Mouse (Mus musculus) hindbrain, embryonic 15.5 days (tissue): ENCODE results near the gene Carmil2. TPM values are rescaled to one million over a fixed set of nuclear protein-coding genes. Genes with fewer than 3 reads are reported as not detected.

ENCODE experiments used
- ATAC-seq: fragments of 200-750 bp; cut with Nextera tagmentation; 2 replicates; pipeline ENCODE4 v1.8.0; 2017; ENCODE audit warnings: low read depth, moderate number of reproducible peaks, moderate TSS enrichment; ENCODE audit not compliant: low FRiP score
- H3K27ac ChIP-seq: fragments of 300-500 bp; sonication (generic); replicated peaks from 2 replicates; pipeline ENCODE4 v1.5.1; 2015; ENCODE audit warnings: mild to moderate bottlenecking, inconsistent platforms
- H3K27me3 ChIP-seq: fragments of 300-500 bp; sonication (generic); 2 replicates; pipeline ENCODE4 v1.6.1; 2015; ENCODE audit warnings: control low read depth, inconsistent platforms
- H3K36me3 ChIP-seq: fragments of 300-500 bp; sonication (generic); 2 replicates; pipeline ENCODE4 v1.6.1; 2015; ENCODE audit warnings: control low read depth, inconsistent platforms
- H3K4me1 ChIP-seq: fragments of 300-500 bp; sonication (generic); replicated peaks from 2 replicates; pipeline ENCODE4 v1.6.1; 2015; ENCODE audit warnings: control low read depth, inconsistent platforms
- H3K4me2 ChIP-seq: fragments of 300-500 bp; sonication (generic); 2 replicates; pipeline ENCODE4 v1.6.1; 2015; ENCODE audit warnings: moderate library complexity, mild to moderate bottlenecking, inconsistent platforms
- H3K4me3 ChIP-seq: fragments of 300-500 bp; sonication (generic); 2 replicates; pipeline ENCODE4 v1.5.1; 2015; ENCODE audit warnings: mild to moderate bottlenecking, inconsistent platforms
- H3K9ac ChIP-seq: fragments of 300-500 bp; sonication (generic); 2 replicates; pipeline ENCODE4 v1.6.1; 2015; ENCODE audit warnings: inconsistent platforms
- H3K9me3 ChIP-seq: fragments of 300-500 bp; sonication (generic); 2 replicates; pipeline ENCODE4 v1.6.1; 2016; ENCODE audit warnings: control low read depth, inconsistent platforms
- WGBS: fragments of 180-500 bp; shearing (Covaris S2); methylation state at CpG from one replicate; pipeline ENCODE4 v1.1.7; 2015; 5-methylcytosine and 5-hydroxymethylcytosine counted together
- polyA plus RNA-seq: library from polyadenylated mRNA; unstranded; fragments of >200 nt; fragmentation: Nextera tagmentation; extraction: Ambion mirVana; gene quantifications from 2 replicates; pipeline ENCODE4 v1.2.1, GENCODE M21; 2015

The Carmil2 gene
- polyA plus RNA-seq, 1 experiment from 2014 or later: 28.7 TPM

DNA sequence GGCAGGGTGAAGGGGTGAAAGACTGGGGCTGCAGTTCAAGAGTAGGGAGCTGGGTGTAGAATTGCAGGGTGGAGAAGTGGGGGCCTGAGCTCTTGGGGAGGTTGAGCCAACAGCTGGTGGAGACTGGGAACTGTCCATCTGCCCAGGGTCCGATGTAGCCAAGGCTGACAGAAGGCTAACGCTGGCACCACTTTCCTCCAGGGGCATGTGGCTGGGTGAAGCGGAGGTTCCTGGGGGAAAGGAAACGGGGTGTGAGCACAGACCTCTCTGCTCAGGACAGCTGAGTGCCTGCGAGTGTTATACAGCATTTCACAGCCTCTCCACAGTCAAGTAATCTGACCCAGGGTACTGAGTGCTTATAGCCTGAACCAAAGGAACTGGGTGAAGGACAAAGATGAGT, 12.7 kb downstream of the Carmil2 start:
- H3K4me3 ChIP-seq: no peak overlapping the region
- no peaks in the 10 kb centered on the region for H3K27me3 ChIP-seq
- H3K4me2 ChIP-seq: no peak overlapping the region
- H3K4me1 ChIP-seq: peaks cover 51% of the 10 kb centered on the region
- no peak overlapping the region for H3K9ac ChIP-seq
- WGBS: 92% methylated on average over 5 of the region's 5 CpGs
- ATAC-seq: no peak
- no peaks in the 10 kb centered on the region for H3K9me3 ChIP-seq
- H3K27ac ChIP-seq: no peak overlapping the region
- H3K36me3 ChIP-seq: peaks cover 41% of the 10 kb centered on the region

DNA sequence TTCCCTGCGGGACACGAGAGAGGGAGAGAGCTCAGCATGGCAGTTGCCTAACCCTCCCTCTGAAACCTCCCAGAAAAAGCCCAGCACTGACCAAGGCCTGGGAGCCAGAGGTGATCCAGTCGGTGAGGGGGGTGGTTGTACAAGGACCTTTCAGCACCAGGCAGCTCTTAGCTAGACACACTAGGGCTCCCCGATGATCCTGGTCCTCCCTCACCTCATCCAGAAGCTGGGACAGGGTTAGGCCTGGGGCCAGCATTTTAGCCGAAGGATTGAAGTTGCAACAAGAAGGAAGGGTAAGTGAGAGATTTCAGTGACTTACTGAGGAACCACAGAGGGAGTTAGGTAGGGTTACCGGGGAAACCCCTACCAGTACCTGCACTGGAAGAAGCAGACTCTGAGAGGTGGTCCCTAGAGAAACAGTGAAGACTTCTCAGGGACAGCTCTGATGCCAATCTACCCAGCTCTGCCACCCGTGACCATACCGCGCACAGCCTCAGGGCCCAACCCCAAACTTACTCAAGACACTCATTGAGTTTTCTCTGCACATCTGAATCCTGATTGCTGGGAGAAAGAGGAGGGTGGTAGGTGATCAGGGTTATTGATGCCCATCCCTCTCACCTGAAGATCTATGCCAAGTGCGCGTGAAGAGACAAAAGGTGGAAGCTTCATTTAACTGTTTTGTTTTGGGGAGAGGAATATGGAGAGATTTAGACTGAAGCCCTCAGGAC, 13.6 kb downstream of the Carmil2 start:
- peak overlapping the region; percentile 70; the same call in 1 of the 2 replicates for H3K9ac ChIP-seq

DNA sequence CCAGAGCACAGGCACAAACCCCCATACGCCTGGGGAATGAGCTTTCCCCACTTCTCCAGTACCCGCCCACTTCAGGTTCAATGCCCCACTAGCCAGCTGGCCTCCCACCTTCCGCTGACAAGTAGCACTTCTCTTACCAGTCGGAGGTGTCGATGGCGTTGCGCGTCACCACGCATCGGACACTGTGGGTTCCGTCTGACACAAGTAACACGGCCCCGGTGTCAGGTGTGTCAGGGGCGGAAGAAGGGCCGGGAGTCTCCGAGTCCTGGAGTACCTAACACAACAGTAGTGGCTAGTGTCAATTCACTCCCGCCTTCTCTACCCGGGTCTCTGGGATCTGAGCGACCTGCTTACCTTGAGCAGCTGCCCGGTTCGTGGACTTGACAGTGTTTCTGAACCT, 14.5 kb downstream of the Carmil2 start:
- H3K36me3 ChIP-seq: peaks cover 43% of the 10 kb centered on the region

More for the DNA sequence above, 13.6 kb downstream of the Carmil2 start:
- WGBS: 90% methylated on average over 11 of the region's 11 CpGs
- H3K9me3 ChIP-seq: no peaks in the 10 kb centered on the region
- peak overlapping the region; percentile 93 for H3K4me2 ChIP-seq
- peaks cover 46% of the 10 kb centered on the region for H3K36me3 ChIP-seq
- ATAC-seq: no peak
- H3K4me3 ChIP-seq: peak overlapping the region; percentile 56
- H3K4me1 ChIP-seq: peaks cover 44% of the 10 kb centered on the region
- no peaks in the 10 kb centered on the region for H3K27me3 ChIP-seq
- no peak overlapping the region for H3K27ac ChIP-seq

DNA sequence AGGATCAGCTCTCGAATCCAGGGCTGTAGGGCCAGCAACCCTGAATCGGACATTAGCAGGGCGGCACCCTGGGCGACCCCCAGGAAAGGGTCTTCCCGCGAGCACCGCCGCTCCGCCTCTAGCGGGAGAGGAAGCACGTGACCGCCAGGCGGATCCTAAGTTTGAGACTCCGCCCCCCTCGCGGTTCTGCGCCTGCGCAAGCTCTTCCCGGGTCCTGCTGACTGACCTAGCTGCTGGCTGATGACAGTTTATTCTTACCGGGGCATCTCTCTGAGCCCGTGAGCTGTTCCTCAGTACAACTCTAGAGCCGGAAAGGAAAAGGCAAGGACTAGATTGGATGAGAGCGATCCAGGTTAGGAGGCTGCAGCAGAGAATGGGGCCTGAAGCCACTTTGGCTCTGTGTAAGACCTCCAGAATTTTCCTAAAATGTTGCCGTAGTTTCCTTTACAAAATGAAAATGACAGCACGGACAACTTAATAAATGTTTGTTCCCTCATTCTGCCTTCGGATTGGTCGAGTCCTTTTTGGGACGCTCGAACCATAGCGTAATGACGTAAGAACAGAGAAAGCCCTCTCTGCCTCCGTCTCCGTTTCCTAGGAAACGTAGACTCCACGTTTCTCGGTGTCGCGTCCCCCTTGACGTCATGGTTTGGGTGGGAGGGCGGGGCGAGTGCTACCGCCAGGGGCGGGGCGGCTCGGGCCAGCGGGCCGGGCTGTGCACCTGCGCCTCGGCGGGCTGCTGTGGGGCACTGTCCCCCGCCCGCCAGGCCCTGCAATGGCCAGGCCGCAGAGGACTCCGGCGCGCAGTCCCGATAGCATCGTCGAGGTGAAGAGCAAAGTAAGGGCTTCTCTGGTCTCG, 15.1 kb downstream of the Carmil2 start, which contains the start of the genes Acd and Pard6a:
Gene Acd (minus strand): TSS at position 137 of the 859 bp plus-strand sequence.
Gene Pard6a (plus strand): TSS at position 183 of the 859 bp plus-strand sequence.
- Histone ChIP-seq H3K4me3 (peak within 1 kb of the TSS; percentile 56), H3K27me3 (no peaks in the 10 kb centered on the region), H3K9ac (peak within 1 kb of the TSS; percentile 70), H3K4me1 (peaks cover 32% of the 10 kb centered on the region), H3K27ac (peak within 1 kb of the TSS; percentile 91), H3K36me3 (peaks cover 37% of the 10 kb centered on the region), H3K4me2 (peak within 1 kb of the TSS; percentile 93), H3K9me3 (no peaks in the 10 kb centered on the region)
- ATAC-seq: peak; percentile 76
- under 1% methylated on average over 60 of the region's 60 CpGs for WGBS

More for the DNA sequence above, 14.5 kb downstream of the Carmil2 start:
- Histone ChIP-seq H3K4me2 (peak overlapping the region; percentile 93), H3K9me3 (no peaks in the 10 kb centered on the region), H3K27me3 (no peaks in the 10 kb centered on the region), H3K4me3 (peak overlapping the region; percentile 56), H3K27ac (peak overlapping the region; percentile 91; the same call in 1 of the 2 replicates), H3K9ac (peak overlapping the region; percentile 70), H3K4me1 (peaks cover 35% of the 10 kb centered on the region)
- under 1% methylated on average over 21 of the region's 21 CpGs for WGBS
- peak; percentile 54 for ATAC-seq

DNA sequence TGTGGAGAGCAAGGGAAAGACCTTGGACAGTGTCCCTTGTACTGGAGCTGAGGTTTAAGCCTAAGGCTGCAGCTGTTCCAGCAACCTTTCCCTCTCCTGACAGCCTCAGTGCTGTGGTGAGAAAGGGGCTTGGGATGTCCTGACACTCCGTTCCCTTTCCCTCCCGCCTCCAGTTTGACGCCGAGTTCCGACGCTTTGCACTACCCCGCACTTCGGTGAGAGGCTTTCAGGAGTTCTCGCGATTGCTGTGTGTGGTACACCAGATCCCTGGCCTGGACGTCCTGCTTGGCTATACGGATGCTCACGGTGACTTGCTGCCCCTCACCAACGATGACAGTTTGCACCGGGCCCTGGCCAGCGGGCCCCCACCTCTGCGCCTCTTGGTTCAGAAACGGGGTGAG, 15.9 kb downstream of the Carmil2 start:
- Histone ChIP-seq H3K9ac (peak overlapping the region; percentile 70), H3K27ac (peak overlapping the region; percentile 91), H3K4me2 (peak overlapping the region; percentile 93), H3K36me3 (peaks cover 29% of the 10 kb centered on the region), H3K27me3 (no peaks in the 10 kb centered on the region), H3K9me3 (no peaks in the 10 kb centered on the region), H3K4me3 (peak overlapping the region; percentile 56), H3K4me1 (peaks cover 40% of the 10 kb centered on the region)
- peak; percentile 7; the same call in 1 of the 2 replicates for ATAC-seq
- 28% methylated on average over 18 of the region's 18 CpGs for WGBS

DNA sequence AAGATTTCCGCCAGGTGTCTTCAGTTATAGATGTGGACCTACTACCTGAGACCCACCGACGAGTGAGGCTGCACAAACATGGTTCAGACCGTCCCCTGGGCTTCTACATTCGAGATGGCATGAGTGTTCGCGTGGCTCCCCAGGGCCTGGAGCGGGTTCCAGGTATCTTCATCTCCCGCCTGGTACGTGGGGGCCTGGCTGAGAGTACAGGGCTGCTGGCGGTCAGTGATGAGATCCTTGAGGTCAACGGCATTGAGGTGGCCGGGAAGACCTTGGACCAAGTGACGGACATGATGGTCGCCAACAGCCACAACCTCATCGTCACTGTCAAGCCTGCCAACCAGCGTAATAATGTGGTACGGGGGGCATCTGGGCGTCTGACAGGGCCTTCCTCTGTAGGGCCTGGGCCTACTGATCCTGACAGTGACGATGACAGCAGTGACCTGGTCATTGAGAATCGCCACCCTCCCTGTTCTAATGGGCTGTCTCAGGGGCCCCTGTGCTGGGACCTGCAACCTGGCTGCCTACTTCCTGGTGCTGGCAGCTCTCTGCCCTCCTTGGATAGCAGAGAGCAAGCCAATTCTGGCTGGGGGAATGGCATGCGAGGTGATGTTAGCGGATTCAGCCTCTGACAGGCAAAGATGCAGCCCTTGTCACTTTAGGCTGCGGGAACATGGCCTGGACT, 16.8 kb downstream of the Carmil2 start:
- no peak overlapping the region for H3K27ac ChIP-seq
- no peaks in the 10 kb centered on the region for H3K27me3 ChIP-seq
- H3K9me3 ChIP-seq: no peaks in the 10 kb centered on the region
- H3K4me1 ChIP-seq: peaks cover 47% of the 10 kb centered on the region
- no peak for ATAC-seq
- H3K9ac ChIP-seq: no peak overlapping the region
- peak overlapping the region; percentile 93 for H3K4me2 ChIP-seq
- 95% methylated on average over 24 of the region's 24 CpGs for WGBS
- peaks cover 21% of the 10 kb centered on the region for H3K36me3 ChIP-seq
- no peak overlapping the region for H3K4me3 ChIP-seq

DNA sequence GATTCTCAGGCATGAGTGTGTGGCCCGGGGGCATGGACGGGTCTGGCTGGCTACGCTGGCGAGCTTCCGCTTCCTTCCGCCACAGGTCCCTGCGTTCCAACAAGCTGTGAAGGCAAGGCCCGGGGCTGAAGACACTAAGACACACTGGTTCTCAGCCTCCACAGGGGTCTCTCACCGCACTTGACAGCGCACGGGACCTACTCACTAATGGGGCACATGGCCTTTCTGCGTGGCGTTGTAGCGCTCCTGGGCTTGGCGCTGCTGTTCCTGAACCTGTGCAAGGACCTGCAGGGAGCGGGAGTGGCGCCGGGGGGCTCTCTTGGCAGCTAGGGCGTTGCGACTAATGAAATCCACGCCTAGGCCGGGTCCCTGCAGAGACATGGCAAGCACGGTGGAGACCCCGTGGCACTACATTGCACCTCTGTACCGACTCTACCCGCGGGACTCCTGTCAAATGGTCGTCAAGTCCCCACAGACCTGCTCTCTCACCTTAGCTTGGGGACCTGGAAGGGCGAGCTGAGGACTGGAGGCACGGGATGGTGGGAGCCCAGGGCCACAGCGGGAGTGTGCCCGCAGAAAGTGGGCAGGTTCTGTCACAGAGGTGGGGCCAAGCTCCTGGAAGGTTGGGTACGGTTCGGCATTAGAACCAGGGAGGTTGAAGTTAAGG, 18.2 kb downstream of the Carmil2 start:
- no peak overlapping the region for H3K27ac ChIP-seq
- no peak overlapping the region for H3K4me3 ChIP-seq
- peaks cover 49% of the 10 kb centered on the region for H3K4me1 ChIP-seq
- H3K36me3 ChIP-seq: peaks cover 10% of the 10 kb centered on the region
- WGBS: 92% methylated on average over 34 of the region's 34 CpGs
- ATAC-seq: no peak
- no peaks in the 10 kb centered on the region for H3K9me3 ChIP-seq
- H3K27me3 ChIP-seq: no peaks in the 10 kb centered on the region
- H3K9ac ChIP-seq: no peak overlapping the region
- no peak overlapping the region for H3K4me2 ChIP-seq

DNA sequence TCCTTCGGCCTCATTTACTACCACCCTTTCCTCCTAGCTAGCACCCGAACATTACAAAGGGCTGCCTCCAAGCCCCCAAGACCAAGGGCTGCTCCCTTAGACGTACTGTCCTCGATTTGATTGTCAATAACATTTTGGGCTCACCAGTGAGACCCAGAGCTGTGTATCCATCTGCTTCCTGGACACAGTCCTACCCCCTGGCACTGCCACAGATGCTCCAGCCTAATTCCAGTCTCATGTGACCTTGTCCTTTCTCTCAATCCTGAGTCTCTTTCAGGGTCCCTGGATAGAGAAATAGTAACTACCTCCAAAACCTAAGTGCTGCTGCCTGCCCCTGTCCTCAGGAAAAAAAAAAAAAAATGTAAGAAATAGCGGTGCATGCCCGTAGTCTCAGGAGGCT, 18.9 kb downstream of the Carmil2 start:
- Histone ChIP-seq H3K9ac (no peak overlapping the region), H3K4me1 (peaks cover 42% of the 10 kb centered on the region), H3K4me3 (no peak overlapping the region), H3K27ac (no peak overlapping the region), H3K27me3 (no peaks in the 10 kb centered on the region), H3K9me3 (no peaks in the 10 kb centered on the region), H3K4me2 (no peak overlapping the region), H3K36me3 (peaks cover 10% of the 10 kb centered on the region)
- 92% methylated on average over 6 of the region's 6 CpGs for WGBS
- no peak for ATAC-seq

DNA sequence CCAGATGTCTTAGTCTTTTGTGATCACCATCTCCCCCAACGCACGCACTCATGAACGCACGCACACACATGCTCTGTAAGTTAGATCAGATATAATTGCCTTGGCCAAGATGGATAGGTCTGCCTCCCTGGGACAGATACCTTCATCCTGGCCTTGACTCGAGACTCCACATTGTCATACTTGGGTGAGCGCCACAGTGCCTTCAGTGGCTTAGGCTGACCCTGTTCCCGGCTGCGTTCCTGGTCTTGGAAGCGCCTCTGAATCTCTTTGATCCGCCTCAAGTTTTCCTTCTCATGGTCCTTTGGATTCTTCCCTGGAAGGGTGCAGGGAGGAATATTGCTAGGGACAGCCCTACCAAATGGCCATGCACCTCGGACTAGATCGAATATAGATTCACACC, 20.4 kb downstream of the Carmil2 start:
- Histone ChIP-seq H3K4me3 (peak overlapping the region; percentile 77; the same call in 1 of the 2 replicates), H3K36me3 (peaks cover 10% of the 10 kb centered on the region), H3K27me3 (no peaks in the 10 kb centered on the region), H3K4me1 (peaks cover 36% of the 10 kb centered on the region), H3K9ac (no peak overlapping the region), H3K9me3 (no peaks in the 10 kb centered on the region), H3K27ac (no peak overlapping the region), H3K4me2 (peak overlapping the region; percentile 98)
- ATAC-seq: no peak
- 75% methylated on average over 12 of the region's 12 CpGs for WGBS

DNA sequence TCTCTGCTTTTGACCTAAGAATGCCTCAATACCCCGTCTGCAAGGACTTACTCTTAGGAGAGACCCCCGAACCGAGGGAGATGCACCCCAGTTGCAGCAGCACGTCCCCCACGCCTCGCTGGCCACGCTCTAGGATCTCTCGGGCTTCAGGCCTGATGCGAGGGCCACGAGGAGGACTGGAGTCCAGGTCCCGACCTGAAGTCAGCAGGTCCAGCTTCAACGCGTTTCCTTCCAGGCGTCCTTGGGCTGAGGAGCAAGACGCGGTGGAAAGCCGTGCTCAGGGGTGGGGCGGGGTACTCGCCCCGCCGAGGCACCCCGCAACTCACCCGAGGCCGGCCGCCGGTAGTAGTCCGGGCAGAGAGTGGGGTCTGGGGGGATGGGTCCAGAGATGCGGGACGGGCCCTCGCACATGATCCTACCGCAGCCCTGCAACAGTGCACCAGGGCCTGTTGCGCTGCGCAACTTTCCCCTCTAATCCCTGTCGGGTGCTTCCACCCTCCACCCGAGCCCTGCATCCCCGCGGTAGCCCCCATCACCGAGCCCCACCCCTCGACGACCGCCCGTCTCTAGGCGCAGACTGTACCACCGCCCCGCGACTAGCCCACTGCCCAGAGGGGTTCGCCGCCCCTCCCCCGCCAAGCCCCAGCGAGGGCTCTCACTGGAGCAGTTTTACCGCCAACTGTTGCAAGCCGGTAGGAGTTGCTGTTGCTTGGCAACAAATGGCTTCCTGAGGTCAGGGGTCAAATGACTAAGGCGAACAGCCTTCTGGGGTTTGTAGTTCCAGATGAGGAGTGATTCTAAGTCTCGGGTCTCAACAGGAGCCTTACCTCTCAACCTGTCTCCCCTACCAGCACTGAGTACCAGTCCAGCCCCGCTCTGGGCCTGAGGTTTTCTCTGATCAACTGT, 21.7 kb downstream of the Carmil2 start, which contains the start of the genes 4933405L10Rik and Enkd1:
Gene 4933405L10Rik (plus strand): TSS at position 158 of the 906 bp plus-strand sequence.
Gene Enkd1 (minus strand): TSS at position 713 of the 906 bp plus-strand sequence.
- Histone ChIP-seq H3K4me2 (peak within 1 kb of the TSS; percentile 98), H3K9me3 (no peaks in the 10 kb centered on the region), H3K9ac (peak within 1 kb of the TSS; percentile 54), H3K36me3 (peaks cover 10% of the 10 kb centered on the region), H3K27me3 (no peaks in the 10 kb centered on the region), H3K4me3 (peak within 1 kb of the TSS; percentile 77), H3K4me1 (peaks cover 25% of the 10 kb centered on the region), H3K27ac (0 out of 2 replicates have a peak within 1 kb of the TSS, but pooled peaks have one; percentile 7)
- peak; percentile 83 for ATAC-seq
- WGBS: under 1% methylated on average over 55 of the region's 55 CpGs
